Mouse (Mus musculus) CH12.LX (cell line): ENCODE measurements at regions not wholly inside any gene's neighbourhood (a gene's known extent, or its start where the extent isn't known, plus 50 kb on each side); places are given as distances from the start of the nearest gene placed in this dataset.

Source experiments
- DNase-seq: peaks from one replicate; pipeline ENCODE4 v3.0.0-alpha.2; 2013; ENCODE audit errors: extremely low read depth
- H3K27ac ChIP-seq: 2 replicates; pipeline ENCODE4 v1.5.1; 2012; ENCODE audit warnings: low read depth, mild to moderate bottlenecking, control low read depth, moderate library complexity; ENCODE audit not compliant: insufficient read depth
- H3K27me3 ChIP-seq: replicated peaks from 2 replicates; pipeline ENCODE3; 2012; ENCODE audit warnings: inconsistent platforms
- H3K36me3 ChIP-seq, 2 experiments: replicated peaks in 1 of 2; 2 replicates each; pipeline versions ENCODE3 to v1.6.1; 2012; ENCODE audit warnings: inconsistent platforms in 1 of 2, low read length in 1 of 2, mild to moderate bottlenecking in 1 of 2, mixed read lengths in 1 of 2, moderate library complexity in 1 of 2; ENCODE audit not compliant: control insufficient read depth in 1 of 2, insufficient read depth in 1 of 2
- H3K4me1 ChIP-seq, 2 experiments: 2 replicates each; pipeline ENCODE4 v1.6.1; 2012; ENCODE audit warnings: inconsistent platforms in 1 of 2, moderate library complexity in 1 of 2; ENCODE audit not compliant: insufficient read depth in 2 of 2, control insufficient read depth in 1 of 2
- H3K4me2 ChIP-seq: 2 replicates; pipeline ENCODE4 v1.6.1; 2012; ENCODE audit warnings: low read depth, mild to moderate bottlenecking, control low read depth; ENCODE audit not compliant: poor library complexity, insufficient read depth, severe bottlenecking
- H3K4me3 ChIP-seq, 3 experiments: fragments of 150-350 bp in 1 of 3; sonication (generic) in 1 of 3; replicated peaks in 1 of 3; 2 replicates each; pipeline versions ENCODE3 to v1.5.1; 2011 to 2012; ENCODE audit warnings: low read depth in 2 of 3, low read length in 2 of 3, mild to moderate bottlenecking in 2 of 3, moderate library complexity in 2 of 3, control low read depth in 1 of 3, improper control_type of control experiment in 1 of 3, inconsistent platforms in 1 of 3, mixed read lengths in 1 of 3; ENCODE audit not compliant: poor library complexity in 1 of 3
- H3K79me2 ChIP-seq: replicated peaks from 2 replicates; pipeline ENCODE4 v1.6.1; 2012; ENCODE audit warnings: mild to moderate bottlenecking, moderate library complexity; ENCODE audit not compliant: control insufficient read depth, poor library complexity, insufficient read depth, severe bottlenecking; ENCODE audit errors: extremely low read depth
- H3K9ac ChIP-seq: 2 replicates; pipeline ENCODE4 v1.6.1; 2012; ENCODE audit warnings: low read depth, mild to moderate bottlenecking, control low read depth, moderate library complexity; ENCODE audit not compliant: insufficient read depth
- H3K9me3 ChIP-seq: replicated peaks from 2 replicates; pipeline ENCODE3; 2012; ENCODE audit warnings: low read length, inconsistent platforms, mixed read lengths
- BHLHE40 ChIP-seq: IDR thresholded peaks from 2 replicates; pipeline ENCODE4 v1.6.1; 2011; ENCODE audit warnings: mild to moderate bottlenecking, low read depth, low read length, improper control_type of control experiment
- CHD2 ChIP-seq: IDR thresholded peaks from 2 replicates; pipeline ENCODE4 v1.6.1; 2011; ENCODE audit warnings: low read length, improper control_type of control experiment
- E2F4 ChIP-seq: IDR thresholded peaks from 2 replicates; pipeline ENCODE4 v1.6.1; 2011; ENCODE audit warnings: low read depth, low read length, improper control_type of control experiment; ENCODE audit not compliant: insufficient replicate concordance
- ETS1 ChIP-seq: conservative IDR thresholded peaks from 2 replicates; pipeline ENCODE4 v1.6.1; 2012; ENCODE audit warnings: low read depth, mild to moderate bottlenecking, inconsistent platforms, low read length, improper control_type of control experiment, moderate library complexity
- GABPA ChIP-seq: IDR thresholded peaks from 2 replicates; pipeline ENCODE4 v1.6.1; 2012; ENCODE audit warnings: low read depth, low read length, improper control_type of control experiment, inconsistent platforms; ENCODE audit not compliant: insufficient replicate concordance
- JUN ChIP-seq: IDR thresholded peaks from 2 replicates; pipeline ENCODE4 v1.6.1; 2011; ENCODE audit warnings: low read depth, mild to moderate bottlenecking, low read length, improper control_type of control experiment, moderate library complexity; ENCODE audit not compliant: insufficient read depth
- MAX ChIP-seq: IDR thresholded peaks from 2 replicates; pipeline ENCODE4 v1.6.1; 2011; ENCODE audit warnings: low read length, improper control_type of control experiment
- MEF2A ChIP-seq: IDR thresholded peaks from 2 replicates; pipeline ENCODE4 v1.6.1; 2014; ENCODE audit warnings: low read depth, mild to moderate bottlenecking, inconsistent platforms, low read length, improper control_type of control experiment, borderline replicate concordance
- MXI1 ChIP-seq: IDR thresholded peaks from 2 replicates; pipeline ENCODE4 v1.6.1; 2011; ENCODE audit warnings: mild to moderate bottlenecking, low read depth, low read length, improper control_type of control experiment
- MYC ChIP-seq: IDR thresholded peaks from 2 replicates; pipeline ENCODE4 v1.6.1; 2011; ENCODE audit warnings: low read depth, mild to moderate bottlenecking, improper control_type of control experiment, low read length
- NELFE ChIP-seq: IDR thresholded peaks from 2 replicates; pipeline ENCODE4 v1.6.1; 2011; ENCODE audit warnings: low read depth, low read length, improper control_type of control experiment
- POLR2AphosphoS2 ChIP-seq: IDR thresholded peaks from 2 replicates; pipeline ENCODE4 v1.6.1; 2011; ENCODE audit warnings: low read depth, low read length, improper control_type of control experiment
- RCOR1 ChIP-seq: conservative IDR thresholded peaks from 2 replicates; pipeline ENCODE4 v1.6.1; 2012; ENCODE audit warnings: low read depth, mild to moderate bottlenecking, inconsistent platforms, low read length, improper control_type of control experiment
- SMC3 ChIP-seq: IDR thresholded peaks from 2 replicates; pipeline ENCODE4 v1.6.1; 2011; ENCODE audit warnings: low read depth, low read length, improper control_type of control experiment
- USF1 ChIP-seq: IDR thresholded peaks from 2 replicates; pipeline ENCODE4 v1.6.1; 2014; ENCODE audit warnings: low read depth, mild to moderate bottlenecking, inconsistent platforms, low read length, improper control_type of control experiment
- ZNF384 ChIP-seq: IDR thresholded peaks from 2 replicates; pipeline ENCODE4 v1.6.1; 2012; ENCODE audit warnings: low read depth, low read length, improper control_type of control experiment, inconsistent platforms
- dilution Hi-C: fragments of 300-500 bp; cut with MboI; formaldehyde crosslinking; loops from 2 replicates; pipeline ENCODE4 v1.14.3; 2020; ENCODE audit warnings: low sequenced_read_pairs; ENCODE audit not compliant: extremely low pct_unique_long_range_greater_than_20kb, extremely low pct_ligation_motif_present
- in situ Hi-C: fragments of 300-500 bp; cut with MboI; formaldehyde crosslinking; loops from 3 replicates; pipeline ENCODE4 v1.14.3; 2019; ENCODE audit warnings: low sequenced_read_pairs, low pct_ligation_motif_present, low pct_unique_long_range_greater_than_20kb, mixed read lengths

- in situ Hi-C loops = no loop called here
- Histone ChIP-seq H3K4me1 (peaks cover 0 to 6% of the 10 kb centered on the region in 2 experiments; a peak in 1 of 4 replicates), H3K4me3 (no peak overlapping the region), H3K36me3 (no peaks in the 10 kb centered on the region), H3K27ac (no peak overlapping the region), H3K27me3 (no peaks in the 10 kb centered on the region), H3K79me2 (no peaks in the 10 kb centered on the region), H3K9ac (no peak overlapping the region), H3K4me2 (no peak overlapping the region), H3K9me3 (no peaks in the 10 kb centered on the region)
- DNase-seq = no peak
- dilution Hi-C loops = no loop called here
- no peak for TF ChIP-seq GABPA
- no peak for TF ChIP-seq USF1
- no peak for TF ChIP-seq BHLHE40
- no peak for TF ChIP-seq MYC
- no peak for TF ChIP-seq NELFE
- TF ChIP-seq CHD2 = no peak
- TF ChIP-seq POLR2AphosphoS2 = no peak
- TF ChIP-seq MXI1 = no peak
- TF ChIP-seq JUN = no peak
Measured at GRCm38 (mm10) chr9:41735448-41736233, 388.5 kb downstream of the Sorl1 start.

- H3K27ac ChIP-seq = no peak overlapping the region
- no peaks in the 10 kb centered on the region for H3K36me3 ChIP-seq
- H3K79me2 ChIP-seq = no peaks in the 10 kb centered on the region
- no peak overlapping the region for H3K4me3 ChIP-seq
- no peaks in the 10 kb centered on the region for H3K27me3 ChIP-seq
- DNase-seq = no peak
- TF ChIP-seq SMC3 = no peak
- TF ChIP-seq ZNF384 = peak; percentile 53; the same call in 1 of the 2 replicates
- TF ChIP-seq E2F4 = no peak
- TF ChIP-seq NELFE = no peak
- TF ChIP-seq RCOR1 = no peak
- no peak for TF ChIP-seq MEF2A
- TF ChIP-seq ETS1 = no peak
- TF ChIP-seq MAX = no peak
- dilution Hi-C loops = no loop called here
- H3K9me3 ChIP-seq = no peaks in the 10 kb centered on the region
- in situ Hi-C loops = no loop called here
- peaks cover 0 to 6% of the 10 kb centered on the region in 2 experiments; a peak in 1 of 4 replicates for H3K4me1 ChIP-seq
- H3K9ac ChIP-seq = no peak overlapping the region
- no peak overlapping the region for H3K4me2 ChIP-seq
Measured at GRCm38 (mm10) chr9:41734925-41735447, 389.1 kb downstream of the Sorl1 start.
